Mouse (Mus musculus) kidney, embryonic 14.5 days (tissue): Measurements from ENCODE around the gene Dph7. TPM values are rescaled to one million over a fixed set of nuclear protein-coding genes. Genes with fewer than 3 reads are reported as not detected.

ENCODE experiments used
- microRNA-seq: library from miRNA; unstranded; fragments of <30 nt; microRNA quantifications from one replicate; pipeline ENCODE4, GENCODE M21; 2016
- polyA plus RNA-seq: library from polyadenylated mRNA; unstranded; fragments of >200 nt; fragmentation: Nextera tagmentation; extraction: Ambion mirVana; gene quantifications from 2 replicates; pipeline ENCODE4 v1.2.1, GENCODE M21; 2014

Dph7 gene
- polyA plus RNA-seq, 1 experiment from 2014 or later = 30.2 TPM

Small RNA genes within 50 kb of the gene (microRNA-seq; reads per million reads assigned to microRNA genes)
- gene Gm22875 = not detected

Other genes with a start within 250 kb of the Dph7 start
- 0.39 and 1.4 TPM in 2 replicates for gene Cacna1b, start 199.2 kb upstream of the Dph7 start, polyA plus RNA-seq
- 61.3 and 101 TPM in 2 replicates for gene Ehmt1, start 42.8 kb upstream of the Dph7 start, polyA plus RNA-seq
- gene Arrdc1, start 27.1 kb upstream of the Dph7 start, polyA plus RNA-seq = 35.7 and 40.3 TPM in 2 replicates
- 15.2 and 28.5 TPM in 2 replicates for gene Zmynd19, start 12.6 kb upstream of the Dph7 start, polyA plus RNA-seq
- gene Mrpl41, start 12.7 kb downstream of the Dph7 start, polyA plus RNA-seq = 132 and 152 TPM in 2 replicates
- gene Pnpla7, start 13.6 kb downstream of the Dph7 start, polyA plus RNA-seq = 6.0 and 7.5 TPM in 2 replicates
- gene Nsmf, start 92.0 kb downstream of the Dph7 start, polyA plus RNA-seq = 57.4 and 67.7 TPM in 2 replicates
- 1.3 and 3.0 TPM in 2 replicates for gene Entpd8, start 117.9 kb downstream of the Dph7 start, polyA plus RNA-seq
- gene Noxa1, start 132.7 kb downstream of the Dph7 start, polyA plus RNA-seq = 0.36 and 0.53 TPM in 2 replicates
- gene Nrarp, start 218.4 kb downstream of the Dph7 start, polyA plus RNA-seq = 8.7 and 21.0 TPM in 2 replicates
- 6.8 and 11.3 TPM in 2 replicates for gene Tor4a, start 234.5 kb downstream of the Dph7 start, polyA plus RNA-seq
- gene Nelfb, start 249.1 kb downstream of the Dph7 start, polyA plus RNA-seq = 72.7 and 101 TPM in 2 replicates